Mouse (Mus musculus) layer of hippocampus, adult 8-10 months (tissue): ENCODE measurements around the gene Nrxn3. TPM values are rescaled to one million over a fixed set of nuclear protein-coding genes. Genes with fewer than 3 reads are reported as not detected.

Source experiments
- DNase-seq, 2 experiments: peaks; one replicate each; pipeline ENCODE4 v3.0.0; 2022; ENCODE audit warnings: low spot score in 2 of 2
- total RNA-seq, 4 experiments: library from RNA; stranded (reverse); gene quantifications; 2 replicates each; pipeline ENCODE4 v1.2.4; 2022

The Nrxn3 gene
- total RNA-seq, 4 experiments from 2014 or later: 173 to 206 (median 191) TPM

- no peak for DNase-seq
Measured at GRCm38 (mm10) chr12:89174306-89175159, 451.9 kb downstream of the Nrxn3 start.

- no peak for DNase-seq
Measured at GRCm38 (mm10) chr12:89179970-89180666, 457.4 kb downstream of the Nrxn3 start.

GRCm38 (mm10) chr12:89181157-89181561 is 458.5 kb downstream of the Nrxn3 start:
- DNase-seq: no peak

GRCm38 (mm10) chr12:89198764-89199525 is 476.3 kb downstream of the Nrxn3 start:
- no peak for DNase-seq

GRCm38 (mm10) chr12:89211608-89212007 is 488.9 kb downstream of the Nrxn3 start:
- no peak for DNase-seq

- DNase-seq: no peak
Measured at GRCm38 (mm10) chr12:89239826-89240225, 517.1 kb downstream of the Nrxn3 start.

- DNase-seq: no peak
Measured at GRCm38 (mm10) chr12:89241554-89241953, 518.9 kb downstream of the Nrxn3 start.

GRCm38 (mm10) chr12:89242476-89242875 is 519.8 kb downstream of the Nrxn3 start:
- no peak for DNase-seq

GRCm38 (mm10) chr12:89255275-89255892 is 532.7 kb downstream of the Nrxn3 start:
- DNase-seq: no peak

- no peak for DNase-seq
Measured at GRCm38 (mm10) chr12:89258879-89259278, 536.2 kb downstream of the Nrxn3 start.

GRCm38 (mm10) chr12:89260076-89260475 is 537.4 kb downstream of the Nrxn3 start:
- no peak for DNase-seq

- no peak for DNase-seq
Measured at GRCm38 (mm10) chr12:89262261-89262660, 539.6 kb downstream of the Nrxn3 start.

GRCm38 (mm10) chr12:89282362-89283343 is 560.0 kb downstream of the Nrxn3 start:
- DNase-seq: no peak

GRCm38 (mm10) chr12:89284412-89284811 is 561.7 kb downstream of the Nrxn3 start:
- no peak for DNase-seq

- DNase-seq: peak in 1 of 2 experiments; percentile 9
Measured at GRCm38 (mm10) chr12:89287037-89287436, 564.4 kb downstream of the Nrxn3 start.

GRCm38 (mm10) chr12:89289589-89290274 is 567.1 kb downstream of the Nrxn3 start:
- DNase-seq: no peak

- no peak for DNase-seq
Measured at GRCm38 (mm10) chr12:89290736-89291574, 568.3 kb downstream of the Nrxn3 start.

- peak; percentile 61 to 80 for DNase-seq
Measured at GRCm38 (mm10) chr12:89302011-89302410, 579.3 kb downstream of the Nrxn3 start.

- DNase-seq: no peak
Measured at GRCm38 (mm10) chr12:89310200-89310599, 587.5 kb downstream of the Nrxn3 start.
